Mouse (Mus musculus): ENCODE measurements around the gene Clec3b. TPM values are rescaled to one million over a fixed set of nuclear protein-coding genes. Genes with fewer than 3 reads are reported as not detected.

Gene Clec3b
- polyA plus RNA-seq (2015; fragmentation: Nextera tagmentation; extraction: Ambion mirVana): 0.28 TPM in 1 of 2 replicates, not detected in the other

DNA sequence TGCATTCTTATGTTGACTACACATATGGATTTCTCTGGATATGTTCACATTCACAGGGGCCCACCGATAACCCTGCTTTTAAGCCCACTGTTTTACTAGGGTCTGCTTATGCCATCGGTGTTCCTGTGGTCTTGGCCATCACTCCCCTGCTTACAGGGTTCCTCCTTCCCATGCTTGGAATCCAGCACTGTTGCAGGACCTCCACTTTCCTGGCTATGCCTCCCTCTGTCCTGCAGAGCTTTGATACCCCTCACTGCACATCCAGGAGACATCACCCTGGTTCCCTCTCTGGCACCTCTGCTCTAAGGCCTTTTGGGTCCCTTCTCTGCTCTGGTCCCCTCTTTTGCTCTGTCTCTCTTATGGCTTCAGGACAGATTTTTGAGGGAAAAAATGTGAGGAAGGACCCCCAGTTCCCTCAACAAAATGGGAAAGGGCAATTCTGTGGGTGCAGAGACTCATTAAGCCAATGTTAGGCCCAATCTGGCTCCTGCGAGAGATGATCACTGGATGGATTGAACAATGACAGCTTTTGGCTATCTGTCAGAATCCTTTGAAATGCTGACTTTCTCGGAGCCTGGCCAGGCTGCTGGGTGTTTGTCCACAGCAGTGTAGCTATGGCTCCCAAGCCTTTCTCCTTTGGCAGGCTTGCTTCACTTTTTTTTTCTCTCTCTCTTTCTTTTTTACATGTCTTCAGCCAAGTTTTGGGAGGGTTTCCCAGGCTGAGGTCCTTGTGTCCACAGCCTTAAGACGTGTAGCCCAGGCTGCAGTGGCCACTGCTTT is at the start of gene Clec3b:
Gene Clec3b, plus strand, starts transcription at position 706 of the 780 bp plus-strand sequence.
- TF ChIP-seq CTCF (IDR thresholded peaks at IDR 0.05; ENCODE audit: low read depth) (no peak), EP300 (IDR thresholded peaks at IDR 0.05; ENCODE audit: low read depth) (no peak)
- H3K4me2 ChIP-seq (ENCODE audit: low read depth, low read length): no peak within 1 kb of the TSS
- H3K9me3 ChIP-seq (ENCODE audit: low read length): no peaks in the 10 kb centered on the region
- DNase-seq (no peak), ATAC-seq (no peak)
- H3K4me3 ChIP-seq (ENCODE audit: low read depth, low read length): no peak within 1 kb of the TSS
- WGBS (ENCODE audit: insufficient replicate concordance): 76% methylated on average over 5 of the region's 5 CpGs
- H3K9ac ChIP-seq (replicated peaks): no peak within 1 kb of the TSS
- H3K36me3 ChIP-seq (replicated peaks; ENCODE audit: insufficient read depth, low read length): no peaks in the 10 kb centered on the region
- H3K27ac ChIP-seq (ENCODE audit: low read depth): no peak within 1 kb of the TSS
- H3K27me3 ChIP-seq (ENCODE audit: insufficient read depth, low read length): no peaks in the 10 kb centered on the region
- no peaks in the 10 kb centered on the region for H3K4me1 ChIP-seq (ENCODE audit: insufficient read depth)

DNA sequence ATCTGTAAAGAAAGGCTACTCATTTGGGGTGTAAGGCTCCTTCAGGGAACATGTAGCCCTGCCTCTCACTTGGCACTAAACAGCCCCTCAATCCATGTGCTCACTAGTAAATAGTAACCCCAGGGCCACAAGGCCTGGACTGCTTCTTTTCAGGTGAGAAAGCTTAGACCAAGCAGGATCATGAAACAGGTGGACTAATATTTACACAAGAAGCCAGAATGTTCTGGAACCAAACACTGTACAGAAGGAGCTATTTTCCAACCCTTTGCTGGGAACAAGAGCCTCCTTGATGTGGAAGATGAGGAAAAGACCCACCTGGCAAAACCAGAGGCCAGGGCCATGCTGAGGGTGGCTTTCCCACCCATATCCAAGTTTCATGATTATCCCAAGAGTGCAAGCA is 47.3 kb upstream of the Clec3b start:
- no peak overlapping the region for H3K4me3 ChIP-seq (ENCODE audit: low read depth, low read length)
- TF ChIP-seq EP300 (IDR thresholded peaks at IDR 0.05; ENCODE audit: low read depth) (no peak), CTCF (IDR thresholded peaks at IDR 0.05; ENCODE audit: low read depth) (no peak)
- H3K36me3 ChIP-seq (replicated peaks; ENCODE audit: insufficient read depth, low read length): peaks cover 32% of the 10 kb centered on the region
- H3K27ac ChIP-seq (ENCODE audit: low read depth): no peak overlapping the region
- H3K9ac ChIP-seq (replicated peaks): no peak overlapping the region
- DNase-seq: no peak
- no peak overlapping the region for H3K4me2 ChIP-seq (ENCODE audit: low read depth, low read length)
- no peak for ATAC-seq
- H3K9me3 ChIP-seq (ENCODE audit: low read length): no peaks in the 10 kb centered on the region
- no peaks in the 10 kb centered on the region for H3K27me3 ChIP-seq (ENCODE audit: insufficient read depth, low read length)
- peaks cover 4% of the 10 kb centered on the region; the same call in 1 of the 2 replicates for H3K4me1 ChIP-seq (ENCODE audit: insufficient read depth)

DNA sequence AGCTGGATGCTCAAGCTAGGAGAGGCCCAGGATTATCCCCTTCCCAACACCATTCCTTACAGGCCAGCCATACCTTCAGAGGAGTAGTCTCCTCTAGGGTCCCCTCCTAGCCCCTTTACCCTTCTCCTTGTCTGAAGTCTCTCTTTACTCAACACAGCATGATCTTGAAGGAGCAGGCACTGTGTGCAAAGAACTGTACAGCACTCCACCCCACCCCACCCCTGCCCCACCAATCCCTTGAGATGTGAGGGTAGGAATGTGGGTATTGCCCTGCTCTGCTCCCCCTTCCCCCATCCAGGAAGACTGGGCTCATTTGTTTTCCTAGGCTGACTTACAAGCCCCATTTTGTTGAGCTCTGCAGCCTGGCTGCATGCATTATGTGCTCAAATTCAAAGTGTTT is 46.4 kb upstream of the Clec3b start:
- H3K27ac ChIP-seq (ENCODE audit: low read depth): no peak overlapping the region
- H3K9ac ChIP-seq (replicated peaks): no peak overlapping the region
- H3K4me1 ChIP-seq (ENCODE audit: insufficient read depth): peaks cover 5% of the 10 kb centered on the region
- no peaks in the 10 kb centered on the region for H3K9me3 ChIP-seq (ENCODE audit: low read length)
- no peak overlapping the region for H3K4me3 ChIP-seq (ENCODE audit: low read depth, low read length)
- ATAC-seq (no peak), DNase-seq (no peak)
- H3K27me3 ChIP-seq (ENCODE audit: insufficient read depth, low read length): no peaks in the 10 kb centered on the region
- no peak overlapping the region for H3K4me2 ChIP-seq (ENCODE audit: low read depth, low read length)
- no peak for TF ChIP-seq CTCF (IDR thresholded peaks at IDR 0.05; ENCODE audit: low read depth)
- no peak for TF ChIP-seq EP300 (IDR thresholded peaks at IDR 0.05; ENCODE audit: low read depth)
- peaks cover 29% of the 10 kb centered on the region for H3K36me3 ChIP-seq (replicated peaks; ENCODE audit: insufficient read depth, low read length)

DNA sequence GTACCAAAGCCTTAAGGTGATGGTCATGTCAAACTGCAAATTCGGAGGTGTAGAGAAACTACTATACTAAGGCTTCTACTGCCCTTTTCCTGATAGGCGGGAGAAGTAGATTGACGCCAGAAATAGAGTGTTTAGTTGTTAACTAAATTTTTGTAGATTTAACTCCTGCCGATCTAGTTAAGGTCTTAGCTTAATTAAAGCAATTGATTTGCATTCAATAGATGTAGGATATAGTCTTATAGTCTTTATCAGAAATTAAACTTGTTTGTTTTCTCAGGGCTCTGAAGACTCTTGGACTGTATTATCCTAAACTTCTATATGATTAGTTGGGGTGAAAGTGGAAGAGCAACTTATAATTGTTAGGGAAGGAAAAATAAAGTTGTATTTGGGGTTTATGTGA is 43.6 kb upstream of the Clec3b start:
- TF ChIP-seq EP300 (IDR thresholded peaks at IDR 0.05; ENCODE audit: low read depth): no peak
- TF ChIP-seq CTCF (IDR thresholded peaks at IDR 0.05; ENCODE audit: low read depth): no peak
- H3K9ac ChIP-seq (replicated peaks): no peak overlapping the region
- ATAC-seq: no peak

DNA sequence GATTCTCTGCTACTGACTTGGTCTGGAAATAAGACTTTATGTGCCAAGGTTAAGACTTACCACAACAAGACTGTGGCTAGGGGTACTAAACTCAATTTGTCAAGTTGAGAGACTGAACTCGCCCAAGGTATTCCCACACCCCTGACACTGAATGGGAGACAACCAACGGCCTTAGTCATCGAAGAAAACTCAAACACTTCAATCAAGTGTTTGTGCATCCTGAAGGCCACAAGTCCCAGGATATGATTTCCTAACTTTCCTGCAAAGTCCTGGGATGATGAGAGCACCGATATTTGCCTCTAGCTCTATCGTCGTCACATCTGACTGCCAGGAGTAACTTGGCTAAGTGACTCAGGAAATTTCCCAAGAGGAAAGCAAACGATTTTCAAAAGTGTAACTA is 41.6 kb upstream of the Clec3b start:
- H3K9ac ChIP-seq (replicated peaks): no peak overlapping the region
- H3K27ac ChIP-seq (ENCODE audit: low read depth): 0 out of 2 replicates have a peak overlapping the region, but pooled peaks have one; percentile 18
- WGBS (ENCODE audit: insufficient replicate concordance): 69% methylated on average over 7 of the region's 7 CpGs
- no peaks in the 10 kb centered on the region for H3K9me3 ChIP-seq (ENCODE audit: low read length)
- no peaks in the 10 kb centered on the region for H3K27me3 ChIP-seq (ENCODE audit: insufficient read depth, low read length)
- peaks cover 14% of the 10 kb centered on the region for H3K36me3 ChIP-seq (replicated peaks; ENCODE audit: insufficient read depth, low read length)
- no peak overlapping the region; the same call in 1 of the 2 replicates for H3K4me2 ChIP-seq (ENCODE audit: low read depth, low read length)
- no peak for TF ChIP-seq EP300 (IDR thresholded peaks at IDR 0.05; ENCODE audit: low read depth)
- TF ChIP-seq CTCF (IDR thresholded peaks at IDR 0.05; ENCODE audit: low read depth): no peak
- DNase-seq: no peak
- H3K4me1 ChIP-seq (ENCODE audit: insufficient read depth): peaks cover 29% of the 10 kb centered on the region
- no peak for ATAC-seq
- H3K4me3 ChIP-seq (ENCODE audit: low read depth, low read length): no peak overlapping the region

More for the DNA sequence above, 43.6 kb upstream of the Clec3b start:
- no peak overlapping the region for H3K4me3 ChIP-seq (ENCODE audit: low read depth, low read length)
- no peaks in the 10 kb centered on the region for H3K27me3 ChIP-seq (ENCODE audit: insufficient read depth, low read length)
- peaks cover 19% of the 10 kb centered on the region for H3K4me1 ChIP-seq (ENCODE audit: insufficient read depth)
- 88% methylated on average over 4 of the region's 4 CpGs for WGBS (ENCODE audit: insufficient replicate concordance)
- no peak overlapping the region for H3K27ac ChIP-seq (ENCODE audit: low read depth)
- H3K9me3 ChIP-seq (ENCODE audit: low read length): no peaks in the 10 kb centered on the region
- no peak for DNase-seq
- no peak overlapping the region for H3K4me2 ChIP-seq (ENCODE audit: low read depth, low read length)
- peaks cover 15% of the 10 kb centered on the region for H3K36me3 ChIP-seq (replicated peaks; ENCODE audit: insufficient read depth, low read length)

DNA sequence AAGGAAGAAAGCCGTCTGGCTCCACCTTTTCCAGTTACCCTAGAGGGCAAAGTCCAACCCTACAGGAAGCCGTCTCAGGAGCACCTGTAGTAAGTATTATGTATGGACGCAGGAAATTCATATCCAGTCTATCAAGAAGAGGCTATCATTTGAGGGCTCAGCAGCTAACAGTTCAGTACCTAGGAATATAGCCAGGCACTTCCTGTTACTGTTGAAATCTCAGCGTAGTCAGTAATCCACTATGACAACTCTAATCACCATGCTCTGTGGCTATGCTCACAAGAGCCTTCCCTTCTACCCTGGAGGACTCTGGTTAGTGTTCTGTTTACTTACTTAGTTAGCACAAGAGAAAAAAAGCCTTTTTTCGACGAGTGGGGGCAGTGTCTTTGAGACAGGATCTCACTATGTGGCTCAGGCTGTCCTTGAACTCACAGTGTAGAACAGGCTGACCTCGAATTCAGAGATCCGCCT is 39.0 kb upstream of the Clec3b start:
- H3K36me3 ChIP-seq (replicated peaks; ENCODE audit: insufficient read depth, low read length): peaks cover 3% of the 10 kb centered on the region; the same call in 1 of the 2 replicates
- H3K9ac ChIP-seq (replicated peaks): peak overlapping the region; percentile 92; the same call in 1 of the 2 replicates
- no peak for ATAC-seq
- DNase-seq: no peak
- H3K4me3 ChIP-seq (ENCODE audit: low read depth, low read length): peak overlapping the region; percentile 97
- TF ChIP-seq CTCF (IDR thresholded peaks at IDR 0.05; ENCODE audit: low read depth) (0 out of 2 replicates have a peak, but pooled peaks have one; percentile 11), EP300 (IDR thresholded peaks at IDR 0.05; ENCODE audit: low read depth) (no peak)
- WGBS (ENCODE audit: insufficient replicate concordance): 21% methylated on average over 8 of the region's 8 CpGs
- H3K27ac ChIP-seq (ENCODE audit: low read depth): 0 out of 2 replicates have a peak overlapping the region, but pooled peaks have one; percentile 96
- H3K27me3 ChIP-seq (ENCODE audit: insufficient read depth, low read length): no peaks in the 10 kb centered on the region
- H3K4me1 ChIP-seq (ENCODE audit: insufficient read depth): peaks cover 34% of the 10 kb centered on the region
- H3K4me2 ChIP-seq (ENCODE audit: low read depth, low read length): peak overlapping the region; percentile 92
- no peaks in the 10 kb centered on the region for H3K9me3 ChIP-seq (ENCODE audit: low read length)

Measured in liver, postnatal 0 days (tissue).